Mouse (Mus musculus) gonadal fat pad, adult 2 months (tissue): Measurements from ENCODE around the gene Plod1. TPM values are rescaled to one million over a fixed set of nuclear protein-coding genes. Genes with fewer than 3 reads are reported as not detected.
A peak's percentile ranks its signal among the peaks of the same experiment; 100 is the strongest.

ENCODE experiments used
- DNase-seq: peaks from one replicate; pipeline ENCODE4 v3.0.0-alpha.2; 2012; ENCODE audit warnings: low read depth
- polyA plus RNA-seq: library from polyadenylated mRNA; depleted of rRNA; stranded (reverse); fragments of >200 nt; gene quantifications from 2 replicates; pipeline ENCODE4 v1.2.3, GENCODE M21; 2012

Plod1 gene
- polyA plus RNA-seq, 1 experiment, result 67.4 TPM

DNA sequence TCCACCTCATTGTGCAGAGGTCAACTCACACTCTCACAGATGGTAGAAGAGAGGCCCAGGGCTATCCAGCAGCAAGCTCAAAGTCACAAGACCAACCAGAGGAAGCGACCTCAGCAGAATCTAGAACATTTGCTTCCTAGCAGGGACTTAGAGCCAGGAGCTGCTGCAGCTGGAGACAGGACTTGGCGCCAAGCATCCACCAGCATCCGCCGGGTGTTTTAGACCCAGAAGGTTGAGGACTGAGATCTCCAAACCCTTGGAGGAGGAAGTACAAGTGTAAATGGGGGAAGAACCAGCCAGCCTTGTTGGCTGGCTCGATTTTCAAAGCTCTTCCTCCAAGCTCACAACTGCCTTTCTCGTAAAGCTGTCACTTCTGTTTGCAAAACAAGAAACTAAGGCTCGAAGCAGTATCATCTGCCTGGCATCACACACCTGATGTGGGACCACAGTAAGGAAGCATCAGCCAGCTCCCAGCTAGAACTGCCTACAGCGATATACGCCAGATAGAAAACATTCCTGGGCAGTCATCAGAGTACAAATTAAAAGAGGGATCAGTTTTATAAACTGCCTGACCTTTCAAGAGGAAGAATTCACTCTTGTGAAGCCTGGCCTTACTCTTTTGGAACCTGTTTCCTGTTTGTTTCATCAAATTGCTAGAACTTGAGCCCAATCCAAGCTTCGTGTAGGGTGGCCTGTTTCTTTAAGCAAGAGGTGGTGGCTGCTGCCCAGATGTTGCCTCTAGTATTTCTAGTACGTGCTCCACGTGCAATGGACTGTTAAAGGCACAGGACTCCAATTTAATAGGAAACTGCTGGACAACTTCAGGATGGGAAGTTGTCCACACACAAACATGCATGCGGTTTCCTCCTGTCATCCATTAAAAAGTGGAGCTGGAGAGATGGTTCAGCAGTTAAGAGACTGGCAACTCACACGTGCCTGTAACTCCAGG lies 1.9 kb upstream of the Plod1 start:
- no peak for DNase-seq

DNA sequence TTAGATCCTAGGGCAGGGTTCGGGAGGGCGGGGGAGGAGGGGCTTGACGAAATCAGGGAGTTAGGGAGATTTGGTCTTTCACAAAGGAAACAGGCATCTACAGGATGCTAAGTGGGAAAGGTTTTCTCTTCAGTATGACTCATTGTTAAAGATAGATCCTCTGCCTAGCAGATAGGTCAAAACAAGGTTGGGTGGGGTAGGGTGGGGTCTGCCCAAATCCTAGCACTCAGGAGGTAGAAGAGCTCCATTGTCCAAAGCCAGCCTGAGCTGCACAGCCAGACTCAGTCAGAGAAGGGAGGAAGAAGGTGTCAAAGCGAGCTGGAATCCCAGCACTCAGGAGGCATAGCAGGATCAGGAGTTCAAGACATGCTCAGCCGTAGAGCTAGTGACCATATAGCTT lies 919 bp upstream of the Plod1 start:
- DNase-seq, result no peak

DNA sequence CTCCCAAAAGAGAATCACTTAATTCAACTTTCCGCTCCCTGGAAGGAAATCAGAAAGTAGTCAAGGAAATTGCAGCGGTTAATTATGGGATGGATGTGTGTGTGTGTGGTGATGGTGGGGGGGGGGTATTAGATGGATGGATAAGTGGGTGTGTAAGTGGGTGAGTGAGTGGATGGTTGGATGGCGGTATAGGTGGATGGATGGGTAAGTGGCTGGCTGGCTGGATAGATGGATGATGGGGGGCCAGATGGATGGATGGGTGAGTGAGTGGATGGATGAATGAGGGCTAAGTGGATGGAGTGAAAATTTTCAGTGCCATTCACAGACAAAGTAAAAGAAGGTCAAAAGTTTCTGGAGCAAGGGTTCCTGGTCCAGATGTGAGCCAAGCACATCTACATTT lies 454 bp upstream of the Plod1 start:
- DNase-seq, result no peak

DNA sequence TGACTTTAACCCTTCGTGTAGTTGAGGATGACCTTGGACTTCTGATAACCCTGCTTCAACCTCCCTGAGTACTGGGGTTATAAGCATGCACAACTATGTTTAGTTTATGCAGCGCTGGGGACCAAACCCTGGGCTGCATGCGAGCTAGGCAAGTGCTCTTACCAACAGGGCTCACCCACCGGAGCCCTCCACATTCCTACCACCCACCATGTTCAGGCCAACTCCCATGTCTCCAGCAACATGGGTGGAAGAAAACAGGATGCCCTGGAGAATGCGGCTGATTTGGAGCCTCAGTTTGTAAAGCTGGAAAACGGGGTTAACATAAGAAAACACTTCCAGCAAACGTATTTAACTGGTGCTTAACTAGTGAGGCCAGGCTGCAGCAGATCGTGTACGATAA lies 663 bp downstream of the Plod1 start:
- DNase-seq, result no peak

DNA sequence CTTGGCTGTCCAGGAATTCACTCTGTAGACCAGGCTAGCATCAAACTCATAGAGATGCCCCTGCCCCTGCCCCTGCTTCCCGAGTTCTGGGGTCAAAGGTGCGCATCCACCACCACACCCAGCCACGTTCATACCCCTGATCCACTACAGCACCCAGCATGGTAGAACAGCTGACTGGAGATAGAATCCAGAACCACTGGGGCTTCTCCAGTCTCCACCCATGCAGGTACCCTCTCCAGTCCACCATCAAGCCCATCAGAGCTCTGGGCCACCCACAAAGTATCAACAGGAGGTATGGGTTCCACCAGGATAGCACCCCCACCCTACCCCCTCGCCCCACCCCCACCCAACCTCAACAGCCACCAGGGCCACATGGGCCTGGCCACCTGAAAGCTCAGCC lies 2.0 kb downstream of the Plod1 start:
- no peak for DNase-seq

DNA sequence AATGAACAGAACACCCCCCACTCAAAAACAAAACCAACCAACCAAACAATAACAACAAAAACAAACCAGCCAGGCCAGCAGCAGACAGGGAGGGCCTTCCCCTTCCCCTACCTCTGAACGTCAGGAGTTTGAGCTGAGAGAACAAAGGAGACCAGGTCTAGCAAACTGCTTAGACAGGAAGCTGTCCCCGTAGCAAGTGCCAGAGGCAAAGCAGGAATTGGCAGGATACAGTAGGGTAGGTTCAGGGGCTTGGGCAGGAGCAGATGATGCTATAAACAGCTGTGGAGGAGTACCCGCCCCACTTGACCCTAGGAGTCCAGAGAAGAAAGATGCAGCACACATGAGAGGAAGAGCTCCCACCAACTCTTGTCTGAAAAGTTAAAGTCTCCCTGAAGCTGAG lies 2.4 kb downstream of the Plod1 start:
- no peak for DNase-seq

DNA sequence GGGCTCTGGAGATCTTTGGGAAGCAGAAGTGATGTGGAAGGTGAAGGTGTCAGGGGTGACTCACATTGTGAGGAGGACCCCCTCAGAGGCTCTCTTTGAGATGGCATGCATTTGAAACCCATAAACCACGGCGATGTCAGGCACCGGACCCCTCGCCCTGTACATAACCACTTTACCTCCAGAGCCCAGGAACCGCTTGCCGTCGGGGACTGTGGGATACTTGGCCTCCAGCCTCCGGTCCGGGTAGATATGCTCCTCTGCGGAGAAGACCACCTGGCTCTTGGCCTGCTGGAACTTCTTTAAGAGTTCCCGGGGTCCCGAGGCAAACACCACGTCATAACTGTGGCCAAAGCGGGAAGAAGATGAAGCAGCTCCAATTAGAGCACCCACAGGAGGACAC lies 5.6 kb downstream of the Plod1 start:
- no peak for DNase-seq

DNA sequence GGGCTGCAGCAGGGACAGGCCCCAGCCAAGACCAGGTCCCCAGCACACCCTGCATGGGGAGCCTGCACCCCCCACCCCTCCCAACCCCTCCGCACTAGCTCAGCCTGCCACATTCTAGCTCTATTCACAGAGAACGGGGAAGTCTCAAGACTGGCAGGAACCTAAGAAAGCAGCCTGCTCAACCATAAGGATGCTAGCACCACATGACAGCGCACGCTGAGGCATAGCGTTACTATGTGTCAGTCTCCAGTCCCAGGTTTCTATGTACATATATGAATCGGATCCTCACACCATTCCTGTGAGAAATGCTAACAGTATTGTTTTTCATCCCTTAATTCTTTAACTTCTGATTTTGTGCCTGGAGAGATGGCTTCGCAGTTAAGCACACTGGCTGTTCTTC lies 8.0 kb downstream of the Plod1 start:
- DNase-seq, result no peak

DNA sequence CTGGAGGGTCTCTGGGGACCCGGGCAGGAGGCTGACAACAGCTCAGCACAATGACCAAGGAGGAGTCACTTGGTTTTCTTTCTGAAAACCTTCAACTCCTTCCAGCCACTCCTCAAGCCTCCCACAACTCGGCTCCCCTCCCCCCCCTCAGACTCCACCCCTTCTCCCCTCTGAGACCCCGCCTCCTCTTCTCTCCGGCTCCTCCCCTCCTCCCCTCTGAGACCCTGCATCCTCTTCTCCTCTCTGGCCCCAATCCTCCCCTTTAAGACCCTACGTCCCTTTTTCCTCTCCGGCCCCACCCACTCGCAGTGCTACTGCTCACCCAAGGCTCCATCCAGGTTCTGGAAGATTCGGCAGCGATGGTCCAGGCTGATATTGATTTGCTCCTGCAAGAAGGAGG lies 8.4 kb downstream of the Plod1 start:
- DNase-seq, result no peak

DNA sequence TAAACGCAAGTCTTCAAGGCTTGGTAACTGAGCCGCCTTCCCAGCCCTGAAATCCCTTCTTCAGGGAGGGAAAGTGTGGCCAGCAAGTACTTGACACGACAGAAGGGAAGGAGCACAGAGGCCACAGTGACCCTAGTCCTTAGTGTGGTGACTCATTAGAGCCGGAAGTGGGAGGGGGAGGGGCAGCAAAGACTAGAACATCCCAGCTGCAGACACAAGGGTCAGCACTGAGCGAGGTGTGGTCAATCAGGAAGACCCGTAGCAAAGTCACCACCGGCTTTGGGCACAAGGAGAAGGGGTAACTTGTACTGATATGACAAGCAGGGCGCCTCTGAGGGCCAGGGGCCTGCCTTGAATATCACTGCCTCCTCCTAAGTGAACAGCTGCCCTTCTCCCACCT lies 8.9 kb downstream of the Plod1 start:
- DNase-seq, result no peak

DNA sequence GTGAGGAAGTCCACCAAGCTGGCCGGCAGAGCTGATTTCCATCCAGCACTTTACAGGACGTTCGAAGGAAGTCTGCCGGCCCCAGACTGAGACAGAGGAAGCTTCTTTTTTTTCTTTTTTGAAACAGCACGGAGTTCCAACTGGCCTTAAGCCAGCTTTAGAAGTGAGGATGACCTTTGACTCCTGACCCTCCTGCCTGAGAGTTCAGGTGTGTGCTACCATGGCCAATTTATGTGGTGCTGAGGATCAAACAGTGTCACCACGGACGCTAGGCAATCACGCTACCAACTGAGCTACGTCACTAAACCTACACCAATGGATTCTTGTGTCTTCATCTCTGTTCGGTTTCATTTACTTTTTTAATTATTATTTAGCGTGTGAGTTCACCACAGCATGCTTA lies 14.2 kb downstream of the Plod1 start:
- no peak for DNase-seq

DNA sequence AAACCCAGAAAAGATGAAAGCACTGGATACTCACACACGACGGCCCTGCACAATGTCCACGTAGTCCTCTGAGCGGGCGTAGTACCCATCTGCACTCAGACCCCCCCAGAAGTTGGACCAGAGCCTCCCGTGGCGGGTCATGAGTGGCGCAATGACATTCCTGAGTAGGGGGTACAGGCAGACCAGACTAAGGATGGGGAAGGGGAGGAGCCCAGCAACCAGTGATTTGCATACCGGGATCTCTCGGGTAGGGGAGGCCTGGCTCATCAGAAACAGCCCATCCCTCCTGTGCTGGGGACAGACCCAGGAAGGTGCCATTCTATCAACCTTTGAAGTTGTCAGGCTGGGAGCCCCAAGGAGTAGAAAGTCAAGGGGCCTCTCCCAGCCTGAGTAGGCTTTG lies 15.6 kb downstream of the Plod1 start:
- DNase-seq, result no peak

DNA sequence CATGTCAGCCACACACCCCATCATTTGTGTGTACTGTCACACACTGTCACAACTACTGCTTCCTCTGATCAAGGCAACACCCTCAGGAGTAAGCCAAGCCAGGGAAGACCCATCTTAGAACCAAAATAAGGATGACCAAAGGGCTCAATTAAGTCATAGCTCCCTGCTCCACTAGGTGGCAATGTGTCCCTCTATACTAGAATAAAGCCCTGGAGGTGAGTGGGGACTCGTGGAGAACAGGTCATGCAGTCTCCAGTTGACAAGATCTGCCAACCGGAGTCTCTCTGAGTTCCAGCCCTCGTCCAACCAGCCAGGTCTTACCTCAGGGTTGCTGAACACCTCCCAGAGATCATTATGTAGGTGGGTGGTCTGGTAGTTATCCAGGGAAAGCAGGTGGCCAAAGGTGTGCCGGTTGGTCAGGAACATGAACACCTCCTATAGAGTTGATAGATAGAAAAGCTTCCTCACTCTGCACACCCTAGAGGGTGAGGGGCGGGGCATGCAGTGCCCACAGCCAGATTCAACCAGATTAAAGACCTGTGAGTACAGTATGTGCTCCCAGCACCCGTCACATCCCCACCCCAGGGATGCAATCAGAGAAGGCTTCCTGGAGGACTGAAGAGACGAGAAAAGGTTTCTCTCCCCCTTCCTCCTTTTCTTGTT lies 18.0 kb downstream of the Plod1 start:
- no peak for DNase-seq

DNA sequence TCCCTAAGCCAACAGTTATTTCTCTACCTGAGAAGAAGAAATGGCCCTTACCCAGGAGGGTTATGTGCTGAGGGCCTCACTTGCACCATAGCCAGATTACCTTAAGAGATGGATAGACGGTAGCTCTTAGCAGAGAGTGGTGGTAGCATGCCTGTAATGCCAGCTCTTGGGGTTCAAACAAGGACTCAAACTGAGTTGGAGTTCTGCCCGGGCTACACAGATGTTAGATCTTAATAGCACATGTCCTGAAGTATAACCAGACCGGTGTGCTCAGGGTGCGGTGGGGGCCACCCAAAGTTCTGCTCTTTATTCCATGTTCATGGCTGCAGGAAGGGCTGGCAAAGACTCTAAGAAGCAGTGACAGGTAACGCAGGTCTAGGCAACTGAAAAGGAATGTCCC lies 27.1 kb downstream of the Plod1 start:
- no peak for DNase-seq

DNA sequence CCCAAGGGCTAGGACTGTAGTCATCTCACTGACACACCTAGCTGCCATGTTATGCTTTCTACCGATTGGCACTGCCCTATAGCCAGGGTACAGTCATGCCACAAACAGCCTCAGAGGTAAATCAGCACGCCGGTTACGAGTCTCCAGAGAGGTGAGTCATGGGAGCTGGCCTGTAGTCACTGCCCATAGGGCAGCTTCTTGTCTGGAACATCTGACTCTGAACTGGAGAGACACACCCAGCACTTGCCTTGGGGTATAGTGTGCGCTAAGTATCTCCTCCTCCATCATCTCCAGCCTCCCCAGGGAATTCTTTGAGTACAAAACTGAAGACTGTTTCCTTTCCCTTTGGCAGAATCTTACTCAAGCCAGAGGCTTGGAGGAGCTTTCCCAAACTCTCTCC lies 30.3 kb downstream of the Plod1 start:
- DNase-seq, result peak; percentile 24

DNA sequence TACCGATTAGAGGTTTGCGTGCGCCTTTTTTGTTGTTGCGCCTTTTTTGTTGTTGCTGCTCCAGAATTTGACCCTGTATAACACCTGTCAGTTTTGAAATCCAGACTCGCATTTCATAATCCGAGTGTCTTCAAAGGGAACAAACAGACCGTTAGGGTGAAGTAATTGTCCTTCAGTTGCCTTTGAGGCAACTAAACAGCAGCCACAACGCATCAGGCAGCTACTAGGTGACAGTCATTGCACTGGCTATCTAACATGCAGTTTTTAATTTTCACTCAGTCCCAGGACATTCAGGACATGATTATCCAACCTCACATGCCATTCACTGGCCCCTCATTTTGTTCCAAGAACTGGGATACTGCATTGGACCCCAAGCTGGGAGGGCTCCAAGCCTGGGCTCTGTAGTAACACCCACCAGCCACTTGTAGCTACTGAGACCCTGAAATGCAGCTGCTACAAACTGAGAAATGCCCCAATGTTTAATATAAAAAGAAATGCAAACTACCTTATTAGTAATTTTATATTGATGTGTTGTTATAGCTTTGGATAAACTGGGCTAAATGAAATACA lies 31.4 kb downstream of the Plod1 start:
- peak; percentile 57 for DNase-seq

DNA sequence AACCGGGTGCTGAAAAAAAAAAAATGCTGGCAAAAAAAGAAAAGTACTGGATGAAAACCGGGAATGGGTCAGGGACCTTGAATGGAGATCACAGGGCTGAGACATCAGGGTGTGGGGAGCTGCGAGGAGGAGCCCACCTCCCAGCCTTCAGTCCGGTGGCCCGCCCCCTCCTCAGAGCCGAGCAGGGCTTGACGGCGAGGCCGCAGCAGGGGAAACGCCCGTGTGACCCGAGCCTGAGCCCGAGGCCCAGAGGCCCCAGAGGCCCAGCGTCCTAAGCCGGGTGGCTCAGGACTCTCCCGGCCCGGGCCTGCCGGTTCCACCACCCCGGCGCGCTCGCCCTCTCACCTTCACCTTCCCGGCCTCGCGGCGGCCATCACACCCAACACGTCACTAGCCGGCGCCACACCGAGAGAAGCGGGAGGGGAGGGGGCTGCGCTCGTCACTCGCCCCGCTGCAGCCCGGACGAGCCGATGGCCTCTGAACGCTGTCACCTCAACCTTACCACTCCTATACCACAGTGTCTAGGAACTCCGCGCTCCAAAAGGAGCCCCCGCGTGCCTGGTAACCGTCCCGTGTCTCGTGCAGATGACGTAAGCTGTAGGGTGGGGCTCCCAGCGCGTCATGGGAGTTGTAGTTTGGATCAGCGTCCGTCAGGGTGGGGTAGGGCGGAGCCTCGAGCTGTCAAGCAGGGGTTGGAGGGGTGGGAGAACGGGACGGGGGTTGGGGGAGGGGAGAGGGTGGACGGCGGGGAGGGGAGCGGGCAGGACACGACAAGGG lies 32.1 kb downstream of the Plod1 start, which contains the start of gene Mfn2:
Gene Mfn2, minus strand, starts transcription at position 392 of the 777 bp plus-strand sequence.
- peak; percentile 51 for DNase-seq

DNA sequence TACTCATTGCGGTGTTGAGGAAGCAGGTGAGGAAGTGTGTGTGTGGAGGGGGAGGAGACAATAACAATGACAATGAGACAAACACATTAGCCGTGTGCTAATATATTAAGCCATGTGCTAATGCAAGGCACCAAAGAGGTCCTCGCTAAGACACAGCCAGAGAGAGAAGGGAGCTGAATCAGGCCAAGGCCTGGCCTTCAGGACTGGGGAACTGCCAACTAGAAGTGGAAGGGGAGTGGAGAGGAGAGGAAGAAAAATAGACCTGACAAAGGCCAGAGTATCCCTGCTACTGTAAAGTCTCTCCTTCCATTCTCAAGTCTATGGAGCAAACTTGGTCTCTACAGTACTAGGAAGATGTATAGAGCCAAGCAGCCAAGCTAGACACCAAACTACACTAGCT lies 33.0 kb downstream of the Plod1 start:
- DNase-seq, result no peak

DNA sequence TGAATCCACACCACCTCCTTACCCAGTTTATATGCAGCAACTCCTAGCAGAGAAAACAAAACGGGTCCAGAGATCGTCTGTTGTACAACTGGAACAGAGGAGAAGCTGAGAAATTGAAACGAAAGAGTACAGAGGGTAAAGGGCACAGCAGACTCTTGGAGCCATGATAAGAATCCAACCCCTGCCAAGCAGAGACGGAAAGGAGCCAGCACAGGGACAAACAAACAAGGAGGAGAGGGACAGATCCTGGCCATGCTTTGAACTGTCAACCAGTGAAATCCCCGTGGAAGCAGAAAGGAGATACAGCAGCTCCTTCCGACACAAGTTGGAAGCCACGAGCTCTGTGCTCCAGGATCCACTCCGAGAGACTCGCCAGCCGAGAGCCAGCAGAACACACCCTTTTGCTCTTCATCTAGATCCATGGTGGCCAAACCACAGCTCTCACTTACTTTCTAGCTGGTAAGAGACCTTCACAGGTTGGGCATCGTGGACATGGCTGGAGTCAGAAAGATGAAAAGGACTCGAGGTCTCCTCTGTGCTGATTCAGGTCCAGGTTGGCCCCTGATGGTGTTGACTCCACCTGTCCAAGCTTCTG lies 33.6 kb downstream of the Plod1 start:
- no peak for DNase-seq

DNA sequence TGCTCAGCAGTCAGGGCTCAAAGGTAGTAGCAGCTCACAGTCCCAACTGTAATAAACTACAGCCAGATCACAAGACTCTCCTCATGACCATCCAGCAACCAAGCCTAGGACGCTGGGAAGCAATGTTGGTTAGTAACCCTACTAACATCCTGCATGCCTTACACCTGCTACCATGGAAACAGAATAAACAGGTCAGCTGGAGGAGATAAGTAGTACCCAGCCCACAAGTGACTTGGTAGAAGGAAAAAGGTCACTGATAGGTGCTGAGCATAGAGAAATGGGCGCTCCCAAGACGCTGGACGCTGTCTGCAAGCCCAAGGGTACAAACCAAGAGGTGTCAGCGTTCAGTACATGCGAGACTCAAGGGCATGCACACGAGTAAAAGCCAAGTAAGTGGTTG lies 36.1 kb downstream of the Plod1 start:
- no peak for DNase-seq

DNA sequence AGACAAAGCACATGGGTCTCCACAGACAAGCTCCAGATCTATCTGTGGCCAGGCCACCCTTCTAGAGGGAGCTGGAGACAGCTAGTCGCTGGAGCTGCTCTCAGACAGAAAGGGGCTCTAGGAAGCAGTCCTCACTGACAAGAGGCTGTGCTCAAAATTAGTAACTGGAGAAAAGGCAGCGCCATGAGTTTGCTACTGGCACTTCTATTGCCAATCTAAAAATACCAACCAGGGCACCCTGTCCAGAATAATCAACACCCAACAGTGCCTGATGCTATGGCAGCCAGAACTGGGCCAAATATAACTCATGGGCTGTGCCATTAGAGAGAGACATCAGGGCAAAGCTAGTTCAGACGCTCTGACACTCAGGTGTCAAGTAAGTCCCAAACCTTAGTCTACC lies 39.2 kb downstream of the Plod1 start:
- DNase-seq, result no peak

DNA sequence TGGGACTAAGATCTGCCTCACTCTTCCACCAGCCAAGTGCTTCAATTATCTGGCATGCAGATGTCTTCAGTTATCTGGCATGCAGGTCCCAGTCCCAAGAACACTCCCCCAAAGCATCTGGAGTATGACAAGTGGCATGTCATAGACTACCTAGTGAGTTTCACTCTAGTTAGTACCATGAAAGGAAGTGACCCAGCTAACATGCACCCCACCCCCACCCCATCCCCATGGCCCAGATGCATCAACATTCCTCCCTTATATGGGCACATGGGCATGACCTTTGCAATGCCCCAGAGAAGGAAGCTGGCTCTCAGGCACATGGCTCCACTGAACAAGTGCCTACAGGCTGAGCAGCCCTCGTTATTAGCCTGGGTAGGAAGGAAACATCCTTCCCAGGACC lies 40.2 kb downstream of the Plod1 start:
- DNase-seq, result no peak
